Mouse (Mus musculus) testis, adult 2 months (tissue): ENCODE results near the gene Arpc1b.

Source experiments
- CTCF ChIP-seq: fragments of 200-500 bp; IDR thresholded peaks from 2 replicates; pipeline ENCODE4 v1.5.1; 2012; ENCODE audit warnings: low read depth, mild to moderate bottlenecking, inconsistent platforms, low read length, moderate library complexity; ENCODE audit not compliant: control insufficient read depth, insufficient read depth, insufficient replicate concordance
- POLR2A ChIP-seq: fragments of 200-500 bp; IDR thresholded peaks from 2 replicates; pipeline ENCODE4 v1.6.1; 2012; ENCODE audit warnings: low read depth, mild to moderate bottlenecking, inconsistent platforms, low read length, moderate library complexity; ENCODE audit not compliant: control insufficient read depth

- no peak for TF ChIP-seq POLR2A
- TF ChIP-seq CTCF = no peak
Measured at GRCm38 (mm10) chr5:145118461-145118860, 4.4 kb downstream of the Arpc1b start.
